Mouse (Mus musculus) left cerebral cortex, postnatal 14 days (tissue): ENCODE data around the gene Rplp2. TPM values are rescaled to one million over a fixed set of nuclear protein-coding genes. Genes with fewer than 3 reads are reported as not detected.
A peak's percentile ranks its signal among the peaks of the same experiment; 100 is the strongest.
"Not testable (repeated sequence)": the region's sequence is repeated elsewhere in the genome, so short reads cannot be mapped to it uniquely, and the experiment has no call there.

Experiments used
- DNase-seq, 2 experiments: peaks; one replicate each; pipeline ENCODE4 v3.0.0; 2021 to 2022; ENCODE audit warnings: low spot score in 2 of 2, mixed read lengths in 1 of 2
- intact Hi-C: fragments of 180-260 bp; cut with DNase I; formaldehyde crosslinking; loops from one replicate; pipeline ENCODE4 v1.15.1; 2025
- long read RNA-seq, 2 experiments: library from polyadenylated mRNA; stranded (forward); transcript quantifications; one replicate each; pipeline ENCODE4 v2.0.0; 2021
- total RNA-seq, 2 experiments: library from RNA; stranded (reverse); gene quantifications; 2 replicates each; pipeline ENCODE4 v1.2.3; 2021

Rplp2 gene
- 100 to 1,000 TPM; 572 to 599 TPM for total RNA-seq
- long read RNA-seq, experiment 1, transcript Rplp2-202 (4 exons, 449 nt), result minor isoform, 6 of 90 reads
- long read RNA-seq, experiment 1, transcript Rplp2-201 (5 exons, 964 nt), result major isoform, 76 of 90 reads
- long read RNA-seq, experiment 1, partial matches to known transcripts, result 0 of 90 reads
- long read RNA-seq, experiment 1, other reads (novel, unspliced or antisense), result 6 of 90 reads
- long read RNA-seq, experiment 2, transcript Rplp2-201 (5 exons, 964 nt), result major isoform, 79 of 88 reads
- long read RNA-seq, experiment 2, partial matches to known transcripts, result 1 of 88 reads
- long read RNA-seq, experiment 2, other reads (novel, unspliced or antisense), result 3 of 88 reads

DNA sequence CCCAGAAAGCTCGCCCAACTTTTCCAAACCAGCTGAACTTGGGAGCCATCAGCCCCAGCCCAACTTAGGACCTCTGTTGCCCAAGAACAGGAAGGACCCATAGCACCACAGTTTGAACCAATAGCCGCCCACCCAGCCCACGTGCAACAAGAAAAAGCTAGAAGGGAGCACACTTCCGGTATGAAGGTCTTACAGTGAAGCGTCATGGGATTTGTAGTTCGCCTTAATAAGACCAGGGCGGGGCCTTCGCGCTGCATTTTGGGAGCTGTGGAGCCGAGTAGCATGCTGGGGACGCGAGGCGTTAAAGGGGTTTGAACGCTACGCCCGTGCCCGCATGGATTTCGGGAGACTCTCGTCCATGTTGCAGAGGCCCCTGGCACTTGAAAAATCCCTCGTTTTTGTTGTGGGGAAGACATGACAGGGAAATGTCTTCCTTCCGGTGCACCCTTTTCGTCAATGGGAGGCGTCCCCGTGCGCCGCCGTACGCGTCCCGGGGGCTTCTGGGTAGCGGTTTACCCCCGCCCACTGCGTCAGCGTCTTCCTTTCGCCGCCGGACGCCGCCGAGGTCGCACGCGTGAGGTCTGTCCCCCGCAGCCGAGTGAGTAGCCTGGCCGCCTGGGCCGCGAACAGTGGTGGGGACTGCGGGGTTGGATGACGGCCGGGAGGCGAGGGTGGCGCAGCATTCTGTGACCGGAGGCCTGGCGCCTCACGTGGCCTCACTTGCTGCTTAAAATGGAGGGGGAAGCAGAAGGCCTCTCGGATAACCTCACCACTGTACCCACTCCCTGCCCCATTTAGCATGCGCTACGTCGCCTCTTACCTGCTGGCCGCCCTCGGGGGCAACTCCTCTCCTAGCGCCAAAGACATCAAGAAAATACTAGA, at the start of gene Rplp2:
TSS of gene Rplp2 (plus strand) at position 261 of the 882 bp plus-strand sequence.
- peak; percentile 93 to 94 for DNase-seq
- intact Hi-C loops, result no loop called here

DNA sequence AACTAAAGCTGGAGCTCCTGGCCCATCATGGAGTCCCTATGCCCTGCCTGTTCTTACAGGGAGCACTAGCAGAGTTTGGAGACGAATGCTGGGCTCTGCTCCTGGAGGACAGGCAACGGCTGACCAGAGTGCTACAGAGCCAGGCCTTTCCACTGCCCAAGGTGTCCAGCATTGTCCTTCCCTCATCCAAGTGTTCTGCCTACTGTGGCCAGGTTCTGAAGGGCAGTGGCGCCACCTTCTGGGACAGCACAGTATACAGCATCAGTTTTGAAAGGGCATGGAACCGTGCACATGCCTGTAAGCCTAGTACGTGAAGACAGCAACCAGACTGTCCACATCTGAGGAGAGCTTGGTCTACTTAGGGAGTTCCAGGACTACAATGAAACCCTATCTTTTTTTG, 43.9 kb upstream of the Rplp2 start:
- DNase-seq, result peak; percentile 36 to 58
- intact Hi-C loops, result no loop called here

DNA sequence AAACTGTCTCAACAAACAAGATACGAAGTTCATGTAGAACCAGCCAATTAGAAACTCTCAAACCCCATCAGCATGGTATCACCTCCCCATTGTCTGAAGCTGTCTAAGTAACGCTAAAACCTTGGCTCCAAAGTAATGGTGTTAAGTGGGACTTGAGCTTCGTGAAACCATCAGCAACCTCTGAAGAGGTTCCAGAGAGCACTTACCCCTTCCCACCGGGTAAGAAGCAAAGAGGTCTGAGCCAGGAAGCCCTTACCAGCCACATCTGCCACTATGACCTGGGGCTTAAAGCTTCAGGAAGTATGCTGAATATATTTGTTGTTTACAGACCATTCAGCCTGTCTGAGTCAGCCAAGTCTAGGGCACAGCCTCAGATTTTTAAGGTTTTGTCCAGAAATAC, 41.7 kb upstream of the Rplp2 start:
- intact Hi-C loops, result no loop called here
- DNase-seq, result no peak

DNA sequence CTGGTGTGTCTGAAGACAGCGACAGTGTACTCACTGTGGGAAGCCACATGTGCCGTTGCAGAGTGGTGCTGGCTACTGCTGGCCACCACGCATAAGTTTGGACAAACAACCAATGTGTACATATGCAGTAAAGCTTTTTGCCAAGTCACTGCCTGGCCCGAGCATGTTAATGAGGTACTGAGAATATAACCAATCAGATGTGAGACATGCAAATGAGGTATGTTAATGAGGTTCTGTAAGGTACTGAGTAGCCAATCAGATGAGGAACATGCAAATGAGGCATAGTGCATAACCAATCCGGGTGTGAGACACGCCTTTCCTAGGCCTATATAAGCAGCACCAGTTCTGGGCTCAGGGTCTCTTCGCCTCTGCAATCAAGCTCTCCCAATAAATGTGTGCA, 39.5 kb upstream of the Rplp2 start:
- not testable (repeated sequence) for DNase-seq
- intact Hi-C loops, result loop anchor here (2.0 kb wide), 1 partner anchor 117 kb away; no protein-coding TSS in a partner anchor

DNA sequence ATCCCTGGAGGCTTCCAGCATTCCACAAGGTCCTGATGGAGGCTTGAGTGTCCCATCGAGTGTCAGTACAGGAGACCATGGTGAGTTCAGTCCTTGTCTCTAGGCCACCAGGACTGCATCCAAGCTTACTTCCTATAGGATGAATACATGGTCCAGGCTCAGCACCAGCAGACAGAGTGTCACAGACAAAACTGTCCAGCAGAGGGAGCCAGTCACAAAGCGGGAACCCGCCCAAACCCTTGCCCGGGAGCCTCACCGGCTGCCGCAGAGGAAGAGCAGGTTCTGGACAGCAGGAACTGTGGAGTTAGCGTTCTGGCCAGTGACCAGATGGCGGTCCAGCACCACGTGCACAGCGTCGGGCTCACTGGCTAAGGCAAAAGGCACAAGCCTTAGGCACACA, 38.3 kb upstream of the Rplp2 start:
- peak; percentile 89 to 90 for DNase-seq
- intact Hi-C loops, result loop anchor here (2.0 kb wide), 1 partner anchor 116 kb away; no protein-coding TSS in a partner anchor

DNA sequence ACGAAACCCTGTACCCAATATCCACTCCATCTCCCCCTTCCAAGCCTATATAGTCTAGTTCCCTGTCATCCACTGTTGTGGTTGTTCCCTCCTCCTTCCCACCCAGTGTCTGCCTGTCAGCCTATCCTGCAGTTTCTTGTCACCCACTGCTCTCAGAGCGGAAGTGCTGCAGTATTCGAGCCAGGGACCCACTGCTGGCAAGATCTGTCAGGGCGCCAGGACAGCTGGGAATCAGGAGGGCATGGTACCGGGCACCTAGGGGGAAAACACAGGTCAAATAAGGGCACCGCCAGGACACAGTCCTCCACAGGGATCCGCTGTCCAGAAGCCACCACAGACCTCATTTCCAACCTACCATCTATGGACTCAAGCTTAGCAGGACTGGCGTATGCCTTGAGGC, 36.5 kb upstream of the Rplp2 start:
- intact Hi-C loops, result no loop called here
- no peak for DNase-seq

DNA sequence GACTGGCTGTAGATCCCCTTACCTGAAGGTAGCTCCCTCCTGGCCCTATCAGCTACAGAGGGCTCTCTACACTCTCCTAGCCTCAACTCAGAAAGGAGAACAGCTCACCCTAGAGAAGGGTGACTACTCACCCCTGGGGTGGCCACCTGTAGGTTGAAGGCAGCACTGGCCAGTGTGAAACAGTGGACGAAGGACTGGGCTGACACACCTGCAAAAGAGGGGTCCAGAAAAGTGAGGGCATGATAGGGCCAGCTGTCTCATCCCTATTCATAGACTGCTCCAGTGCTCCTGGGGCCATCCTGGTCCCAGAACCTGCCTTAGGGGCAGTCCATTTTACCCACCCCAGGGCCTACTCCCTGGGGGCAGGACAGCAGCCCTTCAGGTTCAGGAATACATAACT, 35.5 kb upstream of the Rplp2 start:
- intact Hi-C loops, result no loop called here
- DNase-seq, result no peak

DNA sequence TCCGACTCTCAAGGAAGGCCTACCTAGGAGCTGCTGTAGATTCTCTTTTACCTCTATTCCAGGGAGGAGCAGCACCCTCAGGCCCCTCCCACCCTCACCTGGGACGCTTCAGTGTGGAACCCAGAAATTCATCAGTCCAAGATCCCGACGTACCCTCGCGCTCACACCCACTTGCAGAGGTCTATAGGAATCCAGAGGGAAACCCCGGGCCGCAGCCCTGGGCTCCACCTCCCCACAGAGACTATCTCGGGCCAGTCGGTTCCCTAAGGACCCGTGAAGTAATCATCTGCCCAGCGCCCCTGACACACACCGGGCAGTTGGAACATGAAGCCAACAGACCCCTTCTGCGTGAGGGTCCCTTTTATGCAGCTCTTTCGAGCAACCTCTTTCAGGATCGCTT, 33.8 kb upstream of the Rplp2 start:
- intact Hi-C loops, result no loop called here

DNA sequence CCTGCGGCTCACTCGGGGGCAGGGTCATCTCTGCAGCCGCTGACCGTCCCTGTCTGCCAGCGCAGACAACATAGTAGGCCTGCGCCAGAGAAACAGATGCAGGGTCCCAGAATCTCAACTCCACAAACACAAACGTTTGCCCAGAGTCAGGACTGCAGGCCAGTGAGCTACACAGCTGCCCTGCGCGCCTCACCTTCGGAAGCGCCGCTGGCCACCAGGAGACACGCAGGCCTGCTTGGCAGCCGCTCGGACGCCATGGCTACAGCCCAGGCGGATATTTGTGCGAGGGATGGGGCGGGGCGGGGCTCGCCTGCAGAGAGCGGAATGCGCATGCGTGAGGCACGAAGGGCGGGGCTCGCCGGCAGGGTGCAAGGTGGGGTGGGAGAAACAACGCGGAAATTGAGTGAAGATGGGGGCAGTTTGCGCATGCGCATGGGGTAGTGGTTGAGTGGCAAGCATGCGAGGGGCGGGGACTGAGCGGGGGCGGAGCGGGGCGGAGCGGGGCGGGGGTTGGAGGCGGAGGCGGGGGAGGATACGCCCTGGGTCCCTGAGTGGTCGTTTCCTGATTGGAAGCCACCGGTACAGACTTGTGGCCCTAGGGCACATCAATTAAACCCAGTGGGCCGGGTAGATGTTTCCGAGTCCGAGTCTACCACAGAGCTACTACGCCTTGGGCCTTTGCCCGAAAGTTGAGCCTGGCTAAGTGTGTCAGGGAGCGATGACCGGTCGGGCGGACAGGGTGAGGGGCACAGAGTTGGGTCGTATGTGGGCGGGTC, 33.2 kb upstream of the Rplp2 start, which contains the start of gene Gatd1:
TSS of gene Gatd1 (minus strand) at position 328 of the 776 bp plus-strand sequence.
- DNase-seq, result peak; percentile 99 to 100
- intact Hi-C loops, result no loop called here

More for the DNA sequence above, 33.8 kb upstream of the Rplp2 start:
- DNase-seq, result no peak

DNA sequence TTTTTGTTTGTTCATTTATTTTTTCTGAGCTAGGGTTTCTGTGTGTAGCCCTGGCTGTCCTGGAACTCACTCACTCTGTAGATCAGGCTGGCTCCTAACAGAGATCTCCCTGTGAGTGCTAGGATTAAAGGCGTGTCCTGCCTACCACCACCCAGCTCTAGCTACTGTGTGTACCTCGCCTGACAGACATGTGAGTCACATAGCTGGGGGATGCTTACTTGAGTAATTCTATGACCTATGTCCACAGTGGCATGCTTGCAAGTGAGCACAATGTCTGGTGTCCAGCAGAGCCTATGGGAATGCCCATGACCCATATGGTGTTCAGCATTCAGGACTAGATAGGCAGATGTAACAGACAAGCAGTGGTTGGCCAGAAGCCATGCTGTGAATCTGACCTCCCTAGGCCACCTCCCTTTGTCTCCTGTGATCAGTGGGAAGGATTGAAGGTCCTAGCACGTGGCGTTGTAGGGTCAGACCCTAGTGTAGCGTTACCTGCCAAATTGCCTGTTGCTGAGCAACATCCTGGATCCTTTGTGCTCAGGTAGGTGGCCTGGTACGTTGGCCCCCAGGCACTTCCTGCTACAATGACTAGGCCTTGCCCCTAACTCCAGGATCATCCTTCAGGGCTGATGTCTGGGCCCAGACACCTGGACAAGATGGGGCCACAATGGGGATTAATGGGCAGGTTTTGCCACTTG, 30.9 kb upstream of the Rplp2 start:
- no peak for DNase-seq
- intact Hi-C loops, result no loop called here

DNA sequence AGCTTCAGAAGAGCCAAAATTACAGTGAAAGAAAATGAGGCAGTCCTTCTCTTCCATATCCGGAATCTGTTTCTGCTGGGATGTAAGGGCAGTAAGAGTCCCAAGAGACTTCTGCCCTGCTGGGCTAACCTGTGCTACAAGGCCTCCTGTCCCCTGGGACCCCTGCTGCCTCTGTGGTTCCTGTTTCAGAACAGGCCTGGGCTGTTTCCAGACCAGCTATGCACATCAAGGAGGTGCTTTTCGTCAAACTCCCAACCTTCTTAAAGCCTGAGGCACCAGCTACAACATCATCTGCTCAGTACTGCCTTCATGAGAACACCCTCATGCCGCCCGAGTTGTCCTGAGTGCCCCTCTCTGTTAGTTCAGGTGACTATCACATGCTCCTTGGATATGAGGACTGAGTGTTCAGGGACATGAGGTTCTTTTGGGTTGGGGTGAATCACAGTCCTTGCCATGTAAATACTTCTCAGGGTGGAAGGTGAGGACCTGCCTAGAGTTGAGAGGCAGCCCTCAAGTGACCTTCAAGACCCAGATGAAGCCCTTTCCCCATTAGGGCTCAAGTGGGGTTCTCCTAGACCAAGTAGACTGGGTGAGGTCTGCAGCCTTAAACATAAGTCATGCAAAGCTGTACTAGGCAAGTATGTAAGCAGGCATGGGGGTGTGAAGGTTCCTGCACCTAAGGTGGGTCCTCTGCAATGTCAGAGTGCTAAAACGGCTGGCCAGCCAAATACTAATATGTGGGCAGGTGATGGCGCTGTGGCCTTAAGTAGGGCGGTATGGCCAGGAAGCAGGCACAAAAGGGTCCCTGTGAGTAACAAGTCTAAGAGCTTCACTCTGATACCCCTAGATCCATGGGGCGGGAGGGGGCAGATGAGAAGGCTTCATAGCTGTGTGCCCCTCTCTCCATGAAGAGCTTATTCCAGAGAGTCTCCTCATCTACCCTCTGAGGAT, 29.2 kb upstream of the Rplp2 start:
- DNase-seq, result no peak
- intact Hi-C loops, result no loop called here

DNA sequence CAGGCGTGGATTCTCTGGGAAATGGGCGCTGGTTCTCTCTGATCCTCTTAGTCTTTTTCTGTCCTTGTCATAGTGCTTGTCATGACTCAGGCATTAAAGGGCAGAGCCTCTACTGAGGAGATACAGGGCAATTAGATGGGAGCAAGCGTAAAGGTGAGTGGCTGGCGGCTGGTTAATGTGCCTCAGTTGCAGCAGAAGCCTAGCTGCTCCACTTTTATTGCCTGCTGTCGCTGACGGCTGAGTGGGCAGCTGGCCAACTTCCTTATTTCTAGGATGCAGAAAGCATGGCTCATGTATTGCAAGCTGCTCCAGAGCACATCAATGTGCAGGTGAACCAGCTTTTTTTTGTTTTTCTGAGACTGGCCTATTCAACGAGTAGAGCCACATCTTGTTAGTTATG, 28.2 kb upstream of the Rplp2 start:
- intact Hi-C loops, result no loop called here
- DNase-seq, result peak in 1 of 2 experiments; percentile 66

DNA sequence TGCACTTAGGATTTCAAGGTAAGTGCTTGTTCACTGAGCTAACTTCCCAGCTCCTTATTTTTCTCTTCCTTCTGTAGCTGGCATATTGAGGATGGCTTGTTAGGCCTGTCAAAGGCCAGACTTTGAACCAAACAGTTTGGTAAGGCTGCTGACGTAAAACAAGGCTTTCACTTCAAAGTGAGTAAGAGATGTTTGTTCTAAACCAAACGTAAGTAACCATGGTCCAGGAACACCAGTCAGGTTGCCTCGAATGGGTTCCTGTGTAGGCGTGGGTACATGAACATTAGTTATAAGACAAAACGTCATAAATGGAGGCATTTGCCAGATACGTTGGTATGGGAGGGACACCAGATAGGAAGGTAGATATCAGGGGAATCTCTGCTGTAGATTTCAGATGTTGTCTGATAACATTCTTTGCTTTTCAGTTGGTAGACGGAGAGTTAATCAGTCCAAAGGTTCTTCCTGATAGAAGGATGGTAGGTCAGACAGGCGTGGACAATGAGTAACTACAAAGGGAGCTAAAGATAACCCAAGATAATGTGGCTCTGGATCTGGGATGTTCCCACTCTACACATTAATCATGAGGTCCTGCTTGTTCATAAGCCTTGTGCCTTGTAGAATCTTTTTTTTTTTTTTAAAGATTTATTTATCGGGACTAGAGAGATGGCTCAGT, 27.0 kb upstream of the Rplp2 start:
- intact Hi-C loops, result no loop called here
- DNase-seq, result no peak

DNA sequence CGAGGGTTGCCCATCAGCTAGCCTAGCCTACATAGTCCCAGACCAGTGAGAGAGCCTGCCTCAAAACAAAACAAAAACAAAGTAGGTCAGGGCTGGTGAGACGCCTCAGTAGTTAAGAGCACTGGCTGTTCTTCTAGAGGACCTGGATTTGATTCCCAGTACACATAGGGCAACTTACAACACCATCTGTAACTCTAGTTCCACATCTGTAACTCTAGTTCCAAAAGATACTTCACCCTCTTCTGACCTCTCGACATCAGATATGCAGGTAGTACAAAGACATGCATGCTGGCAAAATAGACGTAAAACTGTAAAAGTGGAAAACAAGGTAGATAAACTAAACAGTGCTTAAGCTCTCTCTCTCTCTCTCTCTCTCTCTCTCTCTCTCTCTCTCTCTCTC, 23.4 kb upstream of the Rplp2 start:
- no peak for DNase-seq
- intact Hi-C loops, result no loop called here

DNA sequence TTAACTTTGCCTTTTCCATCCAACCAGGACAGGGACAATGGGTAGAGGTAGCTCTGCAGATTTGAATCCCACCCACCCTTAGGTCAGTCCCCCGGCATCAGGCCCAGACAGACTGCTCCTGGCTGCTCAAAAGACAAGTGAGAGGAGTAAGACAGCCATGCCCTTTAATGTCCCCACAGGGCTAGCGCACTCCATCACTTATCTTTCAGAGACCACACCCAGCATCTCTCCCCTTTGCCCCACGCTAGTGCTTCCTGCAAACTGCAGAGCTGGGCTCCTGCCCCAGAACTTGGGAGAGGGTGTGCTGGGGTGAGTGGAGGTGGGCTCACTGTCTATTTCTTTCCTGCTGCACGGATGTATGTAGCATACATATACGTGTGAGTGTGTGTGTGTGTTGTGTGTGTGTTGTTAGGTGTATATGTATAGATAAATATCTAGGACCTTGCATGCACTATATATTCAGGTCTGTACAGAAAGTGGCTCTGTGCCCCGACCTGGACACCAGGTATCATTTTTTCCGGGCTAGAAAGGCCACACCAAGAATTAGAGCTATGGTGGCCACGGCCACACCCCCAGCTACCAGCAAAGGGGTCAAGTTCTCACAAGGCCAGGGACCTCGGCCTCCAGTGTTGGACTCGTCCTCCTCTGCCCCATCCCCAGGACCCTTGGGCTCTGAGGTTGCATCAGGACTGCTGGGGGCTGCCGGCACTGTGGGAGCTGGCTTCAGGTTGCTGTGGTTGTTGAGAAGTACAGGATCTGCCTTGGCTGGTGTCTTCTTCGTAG, 20.0 kb upstream of the Rplp2 start:
- intact Hi-C loops, result no loop called here
- no peak for DNase-seq

DNA sequence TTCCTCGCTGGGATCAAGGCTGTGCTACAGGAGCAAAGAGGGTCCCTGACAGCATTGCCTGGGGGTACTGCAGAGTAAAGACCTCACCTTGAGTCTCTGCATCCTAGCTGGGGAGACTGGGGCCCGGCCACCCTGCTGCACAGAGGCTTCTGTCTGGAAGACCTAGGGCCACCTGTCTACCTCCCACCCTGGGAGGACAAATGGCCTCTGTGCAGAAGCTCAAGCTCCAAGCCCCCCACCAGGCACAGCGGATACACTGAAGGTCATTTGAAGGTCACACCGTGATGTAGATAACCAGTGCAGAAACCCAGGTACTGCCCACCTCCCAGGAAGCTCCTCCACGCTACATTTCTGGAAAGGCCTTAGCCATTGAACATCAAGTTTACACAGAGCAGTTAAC, 18.5 kb upstream of the Rplp2 start:
- intact Hi-C loops, result no loop called here
- DNase-seq, result no peak

DNA sequence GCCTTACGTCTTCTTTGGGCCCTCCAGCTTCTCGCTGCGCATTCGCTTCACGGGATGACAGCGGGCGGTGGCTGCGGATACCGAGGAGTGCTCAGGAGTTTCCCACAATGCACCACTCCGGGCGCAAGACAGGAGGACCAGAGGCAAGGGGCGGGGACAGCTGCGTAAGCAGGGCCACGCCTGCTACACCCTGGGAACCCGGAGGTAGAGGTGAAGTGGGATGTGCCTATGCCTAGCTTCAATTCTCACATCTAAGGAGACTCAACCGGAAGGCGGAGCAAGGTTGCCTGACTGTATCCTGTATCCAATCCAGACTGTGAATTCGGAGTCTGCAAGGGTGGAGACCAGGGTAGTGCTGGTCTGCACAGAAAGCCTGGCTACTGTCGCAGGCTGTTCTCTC, 17.9 kb upstream of the Rplp2 start, which contains the start of gene Cend1:
TSS of gene Cend1 (minus strand) at position 182 of the 400 bp plus-strand sequence.
- DNase-seq, result peak; percentile 89 to 90
- intact Hi-C loops, result no loop called here
